Mouse (Mus musculus): ENCODE measurements at regions not wholly inside any gene's neighbourhood (a gene's known extent, or its start where the extent isn't known, plus 50 kb on each side); places are given as distances from the start of the nearest gene placed in this dataset.
A peak's percentile ranks its signal among the peaks of the same experiment; 100 is the strongest.

GRCm38 (mm10) chr4:131638105-131638504, 200.0 kb downstream of the Ptpru start:
- peak; percentile 63 to 65 for DNase-seq

GRCm38 (mm10) chr4:131656034-131656433, 182.1 kb downstream of the Ptpru start:
- DNase-seq: no peak

DNA sequence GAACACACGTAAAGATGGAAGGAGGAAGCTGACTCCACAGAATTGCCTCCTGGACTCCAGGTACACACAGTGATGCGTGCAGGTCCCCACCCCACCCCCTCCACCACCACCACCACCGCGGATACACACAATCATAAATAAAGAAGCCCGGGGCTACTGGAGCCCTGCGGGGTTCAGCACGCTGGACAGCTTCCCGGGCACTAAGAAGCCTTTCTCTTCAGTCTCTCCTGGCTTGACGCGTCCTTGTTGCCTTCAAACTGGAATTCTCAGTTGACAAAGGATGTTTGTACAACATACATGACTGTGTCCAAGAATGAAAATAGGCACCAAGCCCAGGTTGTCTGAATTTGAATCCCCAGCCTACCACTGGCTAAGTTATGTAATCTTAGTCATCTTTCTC, 180.2 kb downstream of the Ptpru start:
- peak; percentile 23 to 76 for DNase-seq

DNA sequence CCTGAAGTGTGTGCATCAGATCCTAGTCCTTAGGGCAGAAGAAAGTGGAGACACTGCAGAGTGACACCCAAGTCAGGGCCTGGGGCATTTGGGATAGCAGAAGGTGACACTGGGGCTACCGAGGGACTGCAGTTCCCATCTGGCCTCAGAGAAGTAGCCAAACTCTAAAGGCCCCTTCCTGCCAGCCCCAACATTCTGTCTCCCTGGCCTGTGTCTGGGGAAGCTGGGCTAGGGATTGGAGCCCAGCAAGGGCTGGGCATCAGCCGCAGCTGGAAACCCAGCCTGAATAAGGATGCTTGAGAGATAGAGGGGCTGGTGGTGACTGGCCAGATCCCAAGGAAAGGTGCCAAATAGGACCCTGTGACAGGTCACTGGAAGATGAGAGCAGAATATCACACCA, 177.2 kb downstream of the Ptpru start:
- no peak for DNase-seq

DNA sequence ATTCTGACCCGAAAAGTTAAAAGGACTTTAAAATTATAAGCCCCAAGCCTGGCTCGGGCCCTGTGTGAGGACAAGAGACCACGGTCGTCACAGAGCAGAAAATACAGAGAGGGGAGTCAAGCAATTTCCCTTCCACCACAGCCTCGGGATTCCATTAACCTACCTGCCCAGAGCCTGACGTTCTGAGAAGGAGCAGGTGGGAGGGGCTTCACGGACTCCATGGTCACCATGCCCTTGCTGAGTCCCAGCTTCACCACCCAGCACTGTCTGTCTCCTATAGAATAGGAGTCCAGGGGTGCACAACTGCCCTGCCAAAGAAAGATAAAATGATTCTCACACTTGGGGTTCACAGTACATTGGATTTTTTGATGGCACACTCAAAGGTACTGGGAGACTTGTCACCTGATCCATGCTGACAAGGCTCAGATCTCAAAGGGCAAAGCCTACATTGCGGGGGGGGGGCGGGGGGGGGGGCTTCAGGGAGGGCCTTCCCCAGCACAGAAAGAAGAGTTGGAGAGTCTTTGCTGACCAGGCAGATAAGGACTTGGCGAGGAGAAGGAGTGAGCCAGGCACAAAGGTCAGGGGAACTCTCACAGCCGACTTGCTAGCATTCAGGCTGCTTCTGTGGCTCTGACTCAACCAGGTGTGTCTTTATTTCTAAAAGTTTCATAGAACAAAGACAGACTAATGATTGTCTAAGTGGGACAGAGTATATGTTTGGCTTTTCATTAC, 166.1 kb downstream of the Ptpru start:
- peak; percentile 54 to 70 for DNase-seq

DNA sequence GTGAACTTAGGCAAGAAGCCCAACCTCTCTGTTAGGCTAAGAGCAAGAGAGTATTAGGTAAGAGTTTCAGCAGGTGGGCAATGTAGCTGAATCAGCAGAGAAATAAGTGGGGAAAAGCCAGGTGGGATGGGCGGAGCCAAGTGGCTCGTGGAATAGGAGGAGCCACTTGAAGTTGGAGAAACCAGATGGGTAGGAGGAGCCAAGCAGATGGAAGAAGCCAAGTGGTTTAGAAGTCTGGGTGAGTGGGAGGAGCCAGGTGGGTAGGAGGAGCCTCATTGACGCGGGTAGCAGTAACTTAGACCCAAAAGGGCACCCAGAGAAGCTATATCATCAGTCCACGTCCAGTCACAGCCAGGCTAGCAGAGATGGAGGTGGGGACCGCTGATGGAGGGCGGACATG, 160.1 kb downstream of the Ptpru start:
- DNase-seq: no peak

DNA sequence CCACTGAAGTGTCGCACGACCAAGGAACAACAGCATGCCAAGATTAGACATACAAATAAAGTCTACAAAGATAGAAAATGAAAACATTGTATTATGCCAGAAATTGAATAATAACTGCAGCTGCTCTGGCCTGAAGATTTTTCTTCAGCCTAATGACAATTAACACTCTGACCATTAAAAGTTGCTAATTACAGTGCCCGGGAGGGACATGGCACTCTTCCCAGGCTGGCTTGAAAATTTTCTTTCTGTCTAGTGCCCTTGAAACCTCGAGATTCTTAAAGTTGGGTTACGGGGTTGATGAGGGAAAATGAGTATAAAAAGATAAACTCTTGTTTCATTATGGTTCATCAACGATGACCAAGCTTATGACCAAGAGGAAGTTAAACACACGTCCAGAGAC, 154.9 kb downstream of the Ptpru start:
- no peak for DNase-seq

DNA sequence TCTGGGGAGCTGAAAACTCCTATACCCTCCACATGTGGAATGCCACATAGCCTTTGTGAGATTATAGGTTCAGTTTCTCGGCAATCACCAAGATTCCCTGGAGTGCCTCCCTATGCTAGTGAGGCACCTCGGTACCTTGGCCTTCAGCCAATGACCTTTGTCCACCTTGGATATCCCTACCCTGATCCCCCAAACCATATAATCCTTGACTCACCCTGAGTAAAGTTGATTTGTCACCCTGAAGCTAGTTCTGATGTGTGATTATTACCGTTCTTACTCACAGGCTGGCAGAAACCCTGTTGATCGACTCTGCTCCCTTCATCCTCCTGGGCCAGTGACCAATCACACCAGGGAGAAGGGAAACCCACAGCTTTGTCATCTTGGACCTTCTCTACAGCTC, 152.5 kb downstream of the Ptpru start:
- DNase-seq: no peak

- peak in 1 of 2 experiments; percentile 30 for DNase-seq
These were observed 143.9 kb downstream of the Ptpru start for GRCm38 (mm10) chr4:131694232-131694631.

DNA sequence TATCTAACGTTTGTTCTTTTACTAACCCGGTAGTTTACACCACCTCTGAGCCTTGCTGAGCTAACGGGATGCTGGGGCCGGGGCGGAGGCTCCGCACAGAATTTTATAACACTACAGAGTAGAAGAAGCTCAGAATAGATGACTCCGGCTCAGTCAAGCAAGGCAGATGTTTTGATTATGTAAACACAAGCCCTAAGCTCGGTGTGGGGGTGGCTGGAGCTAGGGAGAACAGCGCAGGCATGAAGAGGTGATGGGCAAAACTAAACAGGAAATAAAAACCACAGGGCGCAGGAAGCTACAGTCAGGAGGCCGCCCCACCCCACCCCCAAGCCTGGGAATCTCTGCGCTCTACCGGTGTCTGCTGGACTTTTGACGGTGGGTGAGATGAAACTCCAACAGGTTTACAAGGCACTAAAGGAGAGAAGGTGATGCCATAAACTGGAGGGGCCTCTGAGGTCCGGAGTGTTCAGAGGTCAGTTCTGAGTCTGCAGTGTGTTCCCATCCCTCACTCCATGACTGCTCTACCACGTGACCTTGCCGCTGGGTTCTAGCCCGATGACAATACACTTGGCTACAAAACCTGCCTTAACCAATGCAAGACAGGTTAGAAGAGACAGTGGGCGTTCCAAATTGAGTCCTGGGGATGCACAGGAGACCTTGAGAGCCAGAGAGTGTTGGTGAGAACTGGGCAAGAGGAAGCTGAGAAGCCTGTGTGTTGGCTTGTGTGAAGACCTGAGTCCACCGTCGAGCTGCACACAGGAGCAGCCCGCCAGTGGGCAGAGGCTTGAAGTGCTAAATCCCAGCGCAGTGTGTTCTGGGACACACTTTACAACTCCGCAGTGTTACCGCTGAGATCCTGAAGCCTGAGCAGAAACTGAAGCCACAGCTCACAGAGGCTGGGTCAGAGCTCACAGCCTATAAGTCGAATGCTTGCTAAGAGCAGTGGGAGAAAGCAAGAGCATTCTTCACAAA, 141.9 kb downstream of the Ptpru start:
- DNase-seq: peak; percentile 50 to 55

Measured in kidney, postnatal 36 days (tissue).